Mouse (Mus musculus): ENCODE measurements at regions not wholly inside any gene's neighbourhood (a gene's known extent, or its start where the extent isn't known, plus 50 kb on each side); places are given as distances from the start of the nearest gene placed in this dataset.

DNA sequence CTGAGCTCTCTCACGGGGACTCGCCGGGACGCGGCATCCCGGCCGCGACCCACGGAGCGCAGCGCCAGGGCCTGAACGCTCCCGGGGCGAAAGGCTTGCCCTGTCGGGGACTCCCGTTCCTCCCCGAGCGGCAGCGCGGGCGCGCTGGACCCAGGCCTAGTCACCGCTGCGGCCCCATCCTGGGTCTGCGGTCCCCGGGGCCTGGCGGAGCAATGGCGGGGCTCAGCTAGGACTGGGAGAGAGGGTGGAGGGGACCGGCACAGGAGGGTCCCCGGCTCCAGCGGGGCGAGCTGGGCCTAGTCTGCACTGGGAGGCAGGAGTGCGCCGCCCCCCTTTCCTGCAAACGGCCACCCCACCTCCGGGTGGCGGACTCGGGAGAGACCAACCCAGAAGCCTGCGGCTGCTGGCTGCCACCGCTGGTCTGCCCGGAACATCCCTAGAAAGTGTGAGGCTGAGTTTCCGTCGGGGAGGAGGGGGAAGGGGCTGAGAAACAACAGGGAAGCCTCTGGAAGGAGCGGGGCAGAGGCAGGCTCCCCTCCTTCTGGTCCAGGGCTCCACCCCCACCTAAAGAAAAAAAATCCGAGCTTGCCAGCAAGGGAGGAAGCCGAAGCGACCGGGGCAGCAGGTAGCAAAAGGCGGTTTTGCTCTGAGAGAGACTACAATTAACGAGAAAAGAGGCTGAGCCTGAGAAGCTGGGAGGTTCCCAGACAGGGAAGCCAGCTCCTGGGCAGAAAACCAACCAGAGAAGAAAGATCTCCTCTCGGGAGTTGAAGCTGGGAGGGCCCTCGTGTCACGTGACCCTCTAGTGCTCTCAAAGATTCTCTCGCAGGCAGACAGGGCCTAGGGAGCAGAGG, 67.9 kb upstream of the Cplx2 start:
- Histone ChIP-seq H3K27ac (ENCODE audit: low read depth) (peak overlapping the region; percentile 86), H3K27me3 (ENCODE audit: insufficient read depth, low read length) (peaks cover 32% of the 10 kb centered on the region), H3K9me3 (ENCODE audit: low read length) (no peaks in the 10 kb centered on the region), H3K36me3 (replicated peaks; ENCODE audit: insufficient read depth, low read length) (no peaks in the 10 kb centered on the region), H3K9ac (replicated peaks) (peak overlapping the region; percentile 81), H3K4me2 (ENCODE audit: low read depth, low read length) (peak overlapping the region; percentile 89), H3K4me3 (ENCODE audit: low read depth, low read length) (peak overlapping the region; percentile 59), H3K4me1 (ENCODE audit: insufficient read depth) (peaks cover 3% of the 10 kb centered on the region; the same call in 1 of the 2 replicates)
- 1% methylated on average over 54 of the region's 54 CpGs for WGBS (ENCODE audit: insufficient replicate concordance)
- TF ChIP-seq CTCF (IDR thresholded peaks at IDR 0.05; ENCODE audit: low read depth), result 0 out of 2 replicates have a peak, but pooled peaks have one; percentile 18
- no peak for TF ChIP-seq EP300 (IDR thresholded peaks at IDR 0.05; ENCODE audit: low read depth)
- peak; percentile 73 for ATAC-seq
- peak; percentile 56 for DNase-seq

DNA sequence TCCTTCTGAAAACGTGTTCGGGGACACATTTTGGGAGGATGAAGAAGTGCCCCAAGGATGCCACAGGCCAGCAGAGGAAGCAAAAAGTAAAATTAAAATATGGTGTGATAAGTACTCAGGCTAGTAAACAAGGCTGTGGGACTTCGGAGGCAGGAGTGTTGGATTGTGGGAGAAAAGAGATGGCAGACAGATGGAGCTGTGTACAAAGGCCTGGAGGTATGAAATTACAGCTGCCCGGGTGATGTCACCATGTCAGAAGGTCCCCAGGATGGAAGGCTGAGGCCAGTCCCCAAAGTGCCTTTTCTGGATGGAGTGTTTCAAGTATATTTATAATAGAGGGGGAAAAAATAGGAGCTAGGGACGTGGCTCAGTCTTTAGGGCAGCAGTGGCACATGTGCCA, 66.9 kb upstream of the Cplx2 start:
- H3K9me3 ChIP-seq (ENCODE audit: low read length), result no peaks in the 10 kb centered on the region
- H3K4me2 ChIP-seq (ENCODE audit: low read depth, low read length), result no peak overlapping the region
- DNase-seq, result no peak
- peaks cover 3% of the 10 kb centered on the region; the same call in 1 of the 2 replicates for H3K4me1 ChIP-seq (ENCODE audit: insufficient read depth)
- no peaks in the 10 kb centered on the region for H3K36me3 ChIP-seq (replicated peaks; ENCODE audit: insufficient read depth, low read length)
- no peak overlapping the region for H3K9ac ChIP-seq (replicated peaks)
- WGBS (ENCODE audit: insufficient replicate concordance), result 71% methylated on average over 5 of the region's 5 CpGs
- H3K27ac ChIP-seq (ENCODE audit: low read depth), result no peak overlapping the region
- ATAC-seq, result no peak
- no peak overlapping the region for H3K4me3 ChIP-seq (ENCODE audit: low read depth, low read length)
- H3K27me3 ChIP-seq (ENCODE audit: insufficient read depth, low read length), result peaks cover 32% of the 10 kb centered on the region
- no peak for TF ChIP-seq CTCF (IDR thresholded peaks at IDR 0.05; ENCODE audit: low read depth)
- no peak for TF ChIP-seq EP300 (IDR thresholded peaks at IDR 0.05; ENCODE audit: low read depth)

DNA sequence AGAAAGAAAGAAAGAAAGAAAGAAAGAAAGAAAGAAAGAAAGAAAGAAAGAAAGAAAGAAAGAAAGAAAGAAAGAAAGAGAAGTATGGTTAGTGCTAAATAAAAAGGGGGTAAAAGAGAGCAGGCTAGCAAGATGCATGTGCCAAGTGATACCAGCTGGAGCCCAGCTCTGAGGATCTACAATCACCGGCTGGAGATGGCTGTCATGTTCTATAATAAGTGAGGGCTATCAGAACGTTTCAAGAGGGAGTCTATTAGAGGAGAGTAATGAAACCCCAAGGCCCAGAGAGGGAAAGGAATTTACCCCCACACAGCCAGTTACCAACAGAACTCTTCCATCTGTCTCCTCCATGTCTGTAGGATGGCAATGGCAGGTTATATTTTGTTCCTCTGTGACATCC, 62.6 kb upstream of the Cplx2 start:
- peaks cover 5% of the 10 kb centered on the region; the same call in 1 of the 2 replicates for H3K27me3 ChIP-seq (ENCODE audit: insufficient read depth, low read length)
- H3K4me1 ChIP-seq (ENCODE audit: insufficient read depth), result no peaks in the 10 kb centered on the region
- ATAC-seq (no peak), DNase-seq (no peak)
- H3K27ac ChIP-seq (ENCODE audit: low read depth), result no peak overlapping the region
- no peak overlapping the region for H3K9ac ChIP-seq (replicated peaks)
- 42% methylated on average over 2 of the region's 2 CpGs for WGBS (ENCODE audit: insufficient replicate concordance)
- H3K36me3 ChIP-seq (replicated peaks; ENCODE audit: insufficient read depth, low read length), result no peaks in the 10 kb centered on the region
- no peak overlapping the region for H3K4me2 ChIP-seq (ENCODE audit: low read depth, low read length)
- TF ChIP-seq EP300 (IDR thresholded peaks at IDR 0.05; ENCODE audit: low read depth) (no peak), CTCF (IDR thresholded peaks at IDR 0.05; ENCODE audit: low read depth) (no peak)
- H3K9me3 ChIP-seq (ENCODE audit: low read length), result no peaks in the 10 kb centered on the region
- no peak overlapping the region for H3K4me3 ChIP-seq (ENCODE audit: low read depth, low read length)

DNA sequence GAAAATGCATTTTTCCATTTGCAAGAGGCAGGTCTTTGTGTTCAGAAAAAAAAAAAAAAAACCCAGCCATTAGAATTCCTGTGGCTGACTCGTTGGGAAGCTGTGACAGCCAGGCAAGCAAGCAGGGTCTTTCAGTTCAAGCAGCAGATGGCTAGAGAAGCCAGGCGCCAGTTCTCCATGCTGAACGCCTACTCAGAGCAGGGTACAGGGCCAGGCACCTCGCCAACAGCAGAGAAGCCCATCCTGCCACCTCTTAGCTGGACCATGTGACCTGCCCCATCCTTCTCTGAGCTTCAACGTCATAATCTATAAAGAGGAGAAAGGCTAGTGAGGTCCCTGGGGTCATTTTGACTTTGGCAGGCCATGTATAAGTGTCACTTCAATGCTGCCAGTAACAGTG, 61.8 kb upstream of the Cplx2 start:
- Histone ChIP-seq H3K27ac (ENCODE audit: low read depth) (no peak overlapping the region), H3K9me3 (ENCODE audit: low read length) (no peaks in the 10 kb centered on the region), H3K27me3 (ENCODE audit: insufficient read depth, low read length) (no peaks in the 10 kb centered on the region; the same call in 1 of the 2 replicates), H3K36me3 (replicated peaks; ENCODE audit: insufficient read depth, low read length) (no peaks in the 10 kb centered on the region), H3K4me1 (ENCODE audit: insufficient read depth) (no peaks in the 10 kb centered on the region), H3K4me2 (ENCODE audit: low read depth, low read length) (no peak overlapping the region), H3K4me3 (ENCODE audit: low read depth, low read length) (no peak overlapping the region), H3K9ac (replicated peaks) (no peak overlapping the region)
- no peak for ATAC-seq
- no peak for DNase-seq
- no peak for TF ChIP-seq CTCF (IDR thresholded peaks at IDR 0.05; ENCODE audit: low read depth)
- no peak for TF ChIP-seq EP300 (IDR thresholded peaks at IDR 0.05; ENCODE audit: low read depth)
- WGBS (ENCODE audit: insufficient replicate concordance), result 45% methylated on average over 5 of the region's 5 CpGs

DNA sequence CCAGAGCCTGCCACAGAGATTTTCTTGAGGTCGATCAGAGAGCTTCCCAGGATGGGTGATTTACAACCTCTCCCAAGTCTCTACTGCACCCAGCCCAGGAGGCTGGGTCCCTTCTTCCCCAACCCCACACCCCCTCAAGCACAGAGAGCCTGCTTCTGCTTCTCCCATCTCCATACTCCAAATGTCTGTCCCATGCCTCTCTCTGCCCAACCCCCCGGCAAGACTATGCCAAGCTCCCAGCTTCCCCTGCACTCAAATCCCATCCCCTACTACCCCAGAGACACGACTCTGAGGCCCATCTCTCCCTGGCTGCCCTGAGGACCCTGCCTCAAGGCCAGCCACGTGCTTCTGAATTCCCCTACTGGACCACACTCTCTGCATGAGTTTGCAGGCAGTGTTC, 61.0 kb upstream of the Cplx2 start:
- H3K27ac ChIP-seq (ENCODE audit: low read depth), result no peak overlapping the region
- no peak for ATAC-seq
- no peaks in the 10 kb centered on the region for H3K9me3 ChIP-seq (ENCODE audit: low read length)
- H3K4me2 ChIP-seq (ENCODE audit: low read depth, low read length), result no peak overlapping the region
- no peaks in the 10 kb centered on the region for H3K36me3 ChIP-seq (replicated peaks; ENCODE audit: insufficient read depth, low read length)
- no peaks in the 10 kb centered on the region for H3K27me3 ChIP-seq (ENCODE audit: insufficient read depth, low read length)
- TF ChIP-seq EP300 (IDR thresholded peaks at IDR 0.05; ENCODE audit: low read depth) (no peak), CTCF (IDR thresholded peaks at IDR 0.05; ENCODE audit: low read depth) (no peak)
- no peaks in the 10 kb centered on the region for H3K4me1 ChIP-seq (ENCODE audit: insufficient read depth)
- DNase-seq, result no peak
- no peak overlapping the region for H3K9ac ChIP-seq (replicated peaks)
- 47% methylated on average over 4 of the region's 4 CpGs for WGBS (ENCODE audit: insufficient replicate concordance)
- no peak overlapping the region for H3K4me3 ChIP-seq (ENCODE audit: low read depth, low read length)

DNA sequence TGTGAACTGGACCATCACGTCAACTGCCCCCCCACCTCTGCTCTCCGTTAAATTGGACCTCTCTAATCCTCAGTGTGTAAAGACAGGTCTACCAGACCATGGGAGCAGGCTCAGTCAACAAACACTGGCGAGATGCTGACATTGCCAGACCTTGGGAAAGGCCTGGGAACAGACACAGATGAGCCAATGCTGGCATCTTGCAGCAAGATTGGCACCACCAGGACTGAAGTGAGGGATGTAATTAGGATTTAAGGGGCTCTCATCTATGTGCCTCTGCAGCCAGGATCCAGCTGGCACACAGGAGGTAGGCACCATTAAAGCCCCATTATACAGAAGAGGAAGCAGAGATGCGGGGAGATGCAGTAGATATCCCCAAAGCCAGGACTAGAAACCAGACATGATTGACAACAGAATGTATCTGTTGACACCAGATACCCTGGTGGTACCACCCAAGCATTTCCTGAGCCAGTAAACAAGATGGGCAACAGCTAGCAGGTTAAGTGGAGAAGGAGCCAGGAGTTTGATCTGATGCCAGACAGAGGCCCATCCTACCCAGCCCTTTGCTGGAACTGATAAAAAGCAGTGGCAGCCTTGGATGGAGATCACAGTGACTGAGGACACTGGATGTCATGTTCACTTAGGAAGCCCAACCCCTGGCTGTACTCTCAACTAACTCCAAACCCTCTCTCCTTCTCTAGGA, 59.7 kb upstream of the Cplx2 start:
- Histone ChIP-seq H3K36me3 (replicated peaks; ENCODE audit: insufficient read depth, low read length) (no peaks in the 10 kb centered on the region), H3K9ac (replicated peaks) (no peak overlapping the region), H3K4me3 (ENCODE audit: low read depth, low read length) (no peak overlapping the region), H3K9me3 (ENCODE audit: low read length) (no peaks in the 10 kb centered on the region), H3K27ac (ENCODE audit: low read depth) (no peak overlapping the region), H3K27me3 (ENCODE audit: insufficient read depth, low read length) (no peaks in the 10 kb centered on the region), H3K4me2 (ENCODE audit: low read depth, low read length) (no peak overlapping the region), H3K4me1 (ENCODE audit: insufficient read depth) (no peaks in the 10 kb centered on the region)
- TF ChIP-seq CTCF (IDR thresholded peaks at IDR 0.05; ENCODE audit: low read depth), result no peak
- no peak for TF ChIP-seq EP300 (IDR thresholded peaks at IDR 0.05; ENCODE audit: low read depth)
- WGBS (ENCODE audit: insufficient replicate concordance), result 66% methylated on average over 4 of the region's 4 CpGs
- DNase-seq, result no peak
- ATAC-seq, result no peak
